Mouse (Mus musculus) embryonic facial prominence, embryonic 14.5 days (tissue): Measurements from ENCODE around the gene Srbd1. TPM values are rescaled to one million over a fixed set of nuclear protein-coding genes. Genes with fewer than 3 reads are reported as not detected.

Experiments used
- ATAC-seq: fragments of 200-750 bp; cut with Nextera tagmentation; 2 replicates; pipeline ENCODE4 v1.8.0; 2017; ENCODE audit warnings: low read depth, moderate number of reproducible peaks, moderate TSS enrichment
- DNase-seq: peaks from one replicate; pipeline ENCODE4 v3.0.0-alpha.2; 2015; ENCODE audit warnings: low spot score
- H3K27ac ChIP-seq: fragments of 300-500 bp; sonication (generic); replicated peaks from 2 replicates; pipeline ENCODE4 v1.5.1; 2014; ENCODE audit warnings: low read depth, mild to moderate bottlenecking, low read length, moderate library complexity
- H3K27me3 ChIP-seq: fragments of 300-500 bp; sonication (generic); replicated peaks from 2 replicates; pipeline ENCODE4 v1.6.1; 2014; ENCODE audit warnings: low read length; ENCODE audit not compliant: control insufficient read depth, insufficient read depth
- H3K36me3 ChIP-seq: fragments of 300-500 bp; sonication (generic); 2 replicates; pipeline ENCODE4 v1.6.1; 2014; ENCODE audit warnings: low read length, mixed read lengths; ENCODE audit not compliant: control insufficient read depth, insufficient read depth
- H3K4me1 ChIP-seq: fragments of 300-500 bp; sonication (generic); 2 replicates; pipeline ENCODE4 v1.6.1; 2014; ENCODE audit warnings: antibody characterized with exemption, low read length; ENCODE audit not compliant: control insufficient read depth, insufficient read depth
- H3K4me2 ChIP-seq: fragments of 300-500 bp; sonication (generic); 2 replicates; pipeline ENCODE4 v1.6.1; 2014; ENCODE audit warnings: low read depth, mild to moderate bottlenecking, low read length, moderate library complexity, mixed read lengths
- H3K4me3 ChIP-seq: fragments of 300-500 bp; sonication (generic); 2 replicates; pipeline ENCODE4 v1.5.1; 2014; ENCODE audit warnings: low read depth, mild to moderate bottlenecking, low read length
- H3K9ac ChIP-seq: fragments of 300-500 bp; sonication (generic); 2 replicates; pipeline ENCODE4 v1.6.1; 2014; ENCODE audit warnings: low read depth, mild to moderate bottlenecking, low read length, moderate library complexity, mixed read lengths
- H3K9me3 ChIP-seq: fragments of 300-500 bp; sonication (generic); 2 replicates; pipeline ENCODE4 v1.6.1; 2016; ENCODE audit warnings: low read length; ENCODE audit not compliant: control insufficient read depth
- WGBS: fragments of 180-500 bp; shearing (Covaris S2); extraction: QIAGEN DNeasy Blood & Tissue Kit; methylation state at CpG from one replicate; pipeline ENCODE4 v1.1.7; 2014; 5-methylcytosine and 5-hydroxymethylcytosine counted together
- polyA plus RNA-seq: library from polyadenylated mRNA; unstranded; fragments of >200 nt; fragmentation: Nextera tagmentation; extraction: Ambion mirVana; gene quantifications from 2 replicates; pipeline ENCODE4 v1.2.1, GENCODE M21; 2014

Gene Srbd1
- polyA plus RNA-seq, 1 experiment from 2014 or later = 9.3 TPM

GRCm38 (mm10) chr17:86021231-86021630 is 123.7 kb downstream of the Srbd1 start:
- Histone ChIP-seq H3K9me3 (peaks cover 16% of the 10 kb centered on the region), H3K4me1 (no peaks in the 10 kb centered on the region), H3K4me3 (no peak overlapping the region), H3K36me3 (no peaks in the 10 kb centered on the region), H3K4me2 (no peak overlapping the region), H3K27me3 (no peaks in the 10 kb centered on the region), H3K9ac (no peak overlapping the region), H3K27ac (no peak overlapping the region)
- WGBS = 88% methylated on average over 5 of the region's 5 CpGs
- no peak for ATAC-seq
- DNase-seq = no peak

GRCm38 (mm10) chr17:86019793-86020192 is 125.2 kb downstream of the Srbd1 start:
- Histone ChIP-seq H3K4me2 (no peak overlapping the region), H3K36me3 (no peaks in the 10 kb centered on the region), H3K27ac (no peak overlapping the region), H3K9me3 (peaks cover 16% of the 10 kb centered on the region), H3K27me3 (no peaks in the 10 kb centered on the region), H3K4me1 (no peaks in the 10 kb centered on the region), H3K4me3 (no peak overlapping the region), H3K9ac (no peak overlapping the region)
- no peak for DNase-seq
- 84% methylated on average over 1 of the region's 1 CpGs for WGBS
- no peak for ATAC-seq

- Histone ChIP-seq H3K9ac (no peak overlapping the region), H3K27me3 (no peaks in the 10 kb centered on the region), H3K4me2 (no peak overlapping the region), H3K36me3 (no peaks in the 10 kb centered on the region), H3K4me3 (no peak overlapping the region), H3K27ac (no peak overlapping the region), H3K9me3 (peaks cover 18% of the 10 kb centered on the region), H3K4me1 (no peaks in the 10 kb centered on the region)
- 71% methylated on average over 4 of the region's 4 CpGs for WGBS
- ATAC-seq (no peak), DNase-seq (no peak)
These were observed 130.7 kb downstream of the Srbd1 start for GRCm38 (mm10) chr17:86014246-86014645.

- H3K36me3 ChIP-seq = no peaks in the 10 kb centered on the region
- ATAC-seq = no peak
- 66% methylated on average over 1 of the region's 1 CpGs for WGBS
These were observed 132.4 kb downstream of the Srbd1 start for GRCm38 (mm10) chr17:86012576-86012975.

GRCm38 (mm10) chr17:86011849-86012248 is 133.1 kb downstream of the Srbd1 start:
- no peak overlapping the region for H3K9ac ChIP-seq
- ATAC-seq = no peak
- H3K4me1 ChIP-seq = no peaks in the 10 kb centered on the region
- H3K27ac ChIP-seq = no peak overlapping the region
- H3K27me3 ChIP-seq = no peaks in the 10 kb centered on the region
- H3K4me2 ChIP-seq = no peak overlapping the region
- no peak overlapping the region for H3K4me3 ChIP-seq
- DNase-seq = no peak
- 92% methylated on average over 3 of the region's 3 CpGs for WGBS
- no peaks in the 10 kb centered on the region for H3K36me3 ChIP-seq
- peaks cover 9% of the 10 kb centered on the region for H3K9me3 ChIP-seq

More at GRCm38 (mm10) chr17:86012576-86012975, 132.4 kb downstream of the Srbd1 start:
- Histone ChIP-seq H3K9ac (no peak overlapping the region), H3K27me3 (no peaks in the 10 kb centered on the region), H3K4me2 (no peak overlapping the region), H3K27ac (no peak overlapping the region), H3K4me3 (no peak overlapping the region), H3K9me3 (peaks cover 9% of the 10 kb centered on the region), H3K4me1 (no peaks in the 10 kb centered on the region)
- no peak for DNase-seq

- Histone ChIP-seq H3K27ac (no peak overlapping the region), H3K9ac (no peak overlapping the region), H3K4me2 (no peak overlapping the region), H3K27me3 (no peaks in the 10 kb centered on the region), H3K4me1 (no peaks in the 10 kb centered on the region), H3K9me3 (peaks cover 9% of the 10 kb centered on the region), H3K36me3 (no peaks in the 10 kb centered on the region), H3K4me3 (no peak overlapping the region)
- DNase-seq = no peak
- ATAC-seq = no peak
- 56% methylated on average over 10 of the region's 10 CpGs for WGBS
These were observed 136.6 kb downstream of the Srbd1 start for GRCm38 (mm10) chr17:86008401-86008800.

- Histone ChIP-seq H3K9me3 (peaks cover 7% of the 10 kb centered on the region), H3K36me3 (peaks cover 17% of the 10 kb centered on the region; the same call in 1 of the 2 replicates), H3K27me3 (no peaks in the 10 kb centered on the region), H3K27ac (no peak overlapping the region), H3K4me3 (no peak overlapping the region), H3K4me2 (no peak overlapping the region), H3K9ac (no peak overlapping the region), H3K4me1 (no peaks in the 10 kb centered on the region)
- DNase-seq = no peak
- ATAC-seq = no peak
- 95% methylated on average over 6 of the region's 6 CpGs for WGBS
These were observed 142.9 kb downstream of the Srbd1 start for GRCm38 (mm10) chr17:86002113-86002512.

GRCm38 (mm10) chr17:86001667-86002066 is 143.3 kb downstream of the Srbd1 start:
- no peaks in the 10 kb centered on the region for H3K4me1 ChIP-seq
- H3K4me3 ChIP-seq = no peak overlapping the region
- peaks cover 9% of the 10 kb centered on the region for H3K9me3 ChIP-seq
- no peak overlapping the region for H3K9ac ChIP-seq
- H3K27ac ChIP-seq = no peak overlapping the region
- H3K4me2 ChIP-seq = no peak overlapping the region
- H3K36me3 ChIP-seq = peaks cover 21% of the 10 kb centered on the region; the same call in 1 of the 2 replicates
- no peak for ATAC-seq
- no peak for DNase-seq
- no peaks in the 10 kb centered on the region for H3K27me3 ChIP-seq
- WGBS = 92% methylated on average over 5 of the region's 5 CpGs

- Histone ChIP-seq H3K27me3 (no peaks in the 10 kb centered on the region), H3K4me2 (no peak overlapping the region), H3K4me3 (no peak overlapping the region), H3K9me3 (peaks cover 9% of the 10 kb centered on the region), H3K27ac (peak overlapping the region; percentile 2; the same call in 1 of the 2 replicates), H3K9ac (no peak overlapping the region), H3K4me1 (peaks cover 19% of the 10 kb centered on the region), H3K36me3 (peaks cover 21% of the 10 kb centered on the region; the same call in 1 of the 2 replicates)
- DNase-seq (peak; percentile 93), ATAC-seq (peak; percentile 90)
- 61% methylated on average over 2 of the region's 2 CpGs for WGBS
These were observed 149.2 kb downstream of the Srbd1 start for GRCm38 (mm10) chr17:85995727-85996126.
